Mouse (Mus musculus): ENCODE data around the gene Psg23. TPM values are rescaled to one million over a fixed set of nuclear protein-coding genes. Genes with fewer than 3 reads are reported as not detected.
"Not testable (repeated sequence)": the region's sequence is repeated elsewhere in the genome, so short reads cannot be mapped to it uniquely, and the experiment has no call there.

The Psg23 gene
- polyA plus RNA-seq (2016; fragmentation: Nextera tagmentation; extraction: Ambion mirVana) = not detected in 2 replicates

DNA sequence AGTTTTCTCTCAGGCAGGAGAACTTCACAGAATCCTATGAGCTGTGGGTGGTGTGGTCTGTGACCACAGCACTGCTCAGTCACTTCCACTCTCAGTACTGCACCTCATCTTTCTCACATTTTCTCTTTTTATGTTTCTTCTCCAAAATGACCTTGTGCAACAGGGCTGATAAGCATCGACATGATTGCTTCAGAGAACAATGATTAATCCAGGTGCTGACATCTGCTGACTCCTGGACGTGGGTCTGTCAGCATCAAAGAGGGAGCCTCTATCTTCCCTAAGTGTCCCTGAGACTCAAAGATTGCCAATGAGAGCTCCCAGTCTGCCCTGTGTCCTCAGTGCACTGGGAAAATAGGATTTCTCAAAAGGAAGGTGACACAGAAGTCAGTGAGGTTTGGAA is at the start of gene Psg23:
Psg23 (minus strand) TSS at position 101 of the 400 bp plus-strand sequence.
- H3K4me1 ChIP-seq (replicated peaks); H3K4me3 ChIP-seq (replicated peaks); ATAC-seq (ENCODE audit: insufficient number of reproducible peaks, insufficient read depth, low FRiP score, low TSS enrichment, low read depth); H3K9ac ChIP-seq (replicated peaks); H3K4me2 ChIP-seq; H3K9me3 ChIP-seq; H3K27me3 ChIP-seq; H3K36me3 ChIP-seq; H3K27ac ChIP-seq: not testable (repeated sequence)
- WGBS = 69% methylated on average over 2 of the region's 2 CpGs

- not testable (repeated sequence) for H3K9ac ChIP-seq (replicated peaks); H3K36me3 ChIP-seq; ATAC-seq (ENCODE audit: insufficient number of reproducible peaks, insufficient read depth, low FRiP score, low TSS enrichment, low read depth); H3K27me3 ChIP-seq; H3K27ac ChIP-seq; H3K4me3 ChIP-seq (replicated peaks); H3K4me1 ChIP-seq (replicated peaks); H3K9me3 ChIP-seq; H3K4me2 ChIP-seq
- 63% methylated on average over 2 of the region's 2 CpGs for WGBS
Measured at GRCm38 (mm10) chr7:18656625-18657024, 40.3 kb upstream of the Psg23 start, which contains the start of gene Psg21. Psg21 (minus strand) TSS chr7:18656725.

- not testable (repeated sequence) for H3K4me1 ChIP-seq (replicated peaks); H3K9ac ChIP-seq (replicated peaks); H3K36me3 ChIP-seq; H3K9me3 ChIP-seq; H3K4me3 ChIP-seq (replicated peaks); H3K27me3 ChIP-seq; H3K27ac ChIP-seq; H3K4me2 ChIP-seq; ATAC-seq (ENCODE audit: insufficient number of reproducible peaks, insufficient read depth, low FRiP score, low TSS enrichment, low read depth)
- 85% methylated on average over 8 of the region's 8 CpGs for WGBS
Measured at GRCm38 (mm10) chr7:18626921-18627320, 10.6 kb upstream of the Psg23 start.

- Histone ChIP-seq H3K36me3 (no peaks in the 10 kb centered on the region), H3K9me3 (peaks cover 17% of the 10 kb centered on the region; the same call in 1 of the 2 replicates), H3K4me2 (no peak within 1 kb of the TSS), H3K4me3 (replicated peaks) (no peak within 1 kb of the TSS), H3K27me3 (no peaks in the 10 kb centered on the region), H3K27ac (no peak within 1 kb of the TSS), H3K9ac (replicated peaks) (no peak within 1 kb of the TSS), H3K4me1 (replicated peaks) (no peaks in the 10 kb centered on the region)
- no peak for ATAC-seq (ENCODE audit: insufficient number of reproducible peaks, insufficient read depth, low FRiP score, low TSS enrichment, low read depth)
- WGBS = 74% methylated on average over 3 of the region's 3 CpGs
Measured at GRCm38 (mm10) chr7:18567205-18567604, 49.1 kb downstream of the Psg23 start, which contains the start of gene Psg27. Psg27 (minus strand) TSS chr7:18567305.

- Histone ChIP-seq H3K27me3 (no peaks in the 10 kb centered on the region), H3K9me3 (0 out of 2 replicates have a peak, but pooled peaks cover 18% of the 10 kb centered on the region), H3K4me1 (replicated peaks) (no peaks in the 10 kb centered on the region), H3K36me3 (no peaks in the 10 kb centered on the region), H3K27ac (no peak overlapping the region), H3K4me2 (no peak overlapping the region), H3K9ac (replicated peaks) (no peak overlapping the region), H3K4me3 (replicated peaks) (no peak overlapping the region)
- no peak for ATAC-seq (ENCODE audit: insufficient number of reproducible peaks, insufficient read depth, low FRiP score, low TSS enrichment, low read depth)
Measured at GRCm38 (mm10) chr7:18559850-18560249, 56.5 kb downstream of the Psg23 start.

Other genes starting within 250 kb of the Psg23 start
- gene Psg28, start 184.5 kb downstream of the Psg23 start, polyA plus RNA-seq (2016; fragmentation: Nextera tagmentation; extraction: Ambion mirVana) = not detected in 2 replicates
- not detected in 2 replicates for gene Psg26, start 132.3 kb downstream of the Psg23 start, polyA plus RNA-seq (2016; fragmentation: Nextera tagmentation; extraction: Ambion mirVana)
- not detected in 2 replicates for gene Psg25, start 84.2 kb downstream of the Psg23 start, polyA plus RNA-seq (2016; fragmentation: Nextera tagmentation; extraction: Ambion mirVana)
- not detected in 2 replicates for gene Psg27, start 49.2 kb downstream of the Psg23 start, polyA plus RNA-seq (2016; fragmentation: Nextera tagmentation; extraction: Ambion mirVana)
- not detected in 2 replicates for gene Psg21, start 40.2 kb upstream of the Psg23 start, polyA plus RNA-seq (2016; fragmentation: Nextera tagmentation; extraction: Ambion mirVana)
- not detected in 2 replicates for gene Psg20, start 69.7 kb upstream of the Psg23 start, polyA plus RNA-seq (2016; fragmentation: Nextera tagmentation; extraction: Ambion mirVana)
- not detected in 2 replicates for gene Psg22, start 101.6 kb upstream of the Psg23 start, polyA plus RNA-seq (2016; fragmentation: Nextera tagmentation; extraction: Ambion mirVana)
- not detected in 2 replicates for gene Psg19, start 182.0 kb upstream of the Psg23 start, polyA plus RNA-seq (2016; fragmentation: Nextera tagmentation; extraction: Ambion mirVana)
- 0.10 TPM in 1 of 2 replicates, not detected in the other for gene Psg17, start 205.1 kb upstream of the Psg23 start, polyA plus RNA-seq (2016; fragmentation: Nextera tagmentation; extraction: Ambion mirVana)
- not detected in 2 replicates for gene Mill2, start 223.5 kb upstream of the Psg23 start, polyA plus RNA-seq (2016; fragmentation: Nextera tagmentation; extraction: Ambion mirVana)